Mouse (Mus musculus) olfactory bulb, adult 2 months (tissue): ENCODE results near the gene 6430548M08Rik.

ENCODE experiments used
- CTCF ChIP-seq: fragments of 200-500 bp; IDR thresholded peaks from 2 replicates; pipeline ENCODE4 v1.5.1; 2012; ENCODE audit warnings: low read depth, mild to moderate bottlenecking, low read length, moderate library complexity; ENCODE audit not compliant: insufficient read depth
- POLR2A ChIP-seq: fragments of 200-500 bp; IDR thresholded peaks from 2 replicates; pipeline ENCODE4 v1.6.1; 2012; ENCODE audit warnings: mild to moderate bottlenecking, low read depth, low read length, moderate library complexity; ENCODE audit not compliant: insufficient read depth

- no peak for TF ChIP-seq CTCF
- no peak for TF ChIP-seq POLR2A
Measured at GRCm38 (mm10) chr8:120066226-120066625, 47.7 kb upstream of the 6430548M08Rik start.
